Mouse (Mus musculus) forebrain, embryonic 13.5 days (tissue): Measurements from ENCODE around the gene Btbd35f8. TPM values are rescaled to one million over a fixed set of nuclear protein-coding genes. Genes with fewer than 3 reads are reported as not detected.
"Not testable (repeated sequence)": the region's sequence is repeated elsewhere in the genome, so short reads cannot be mapped to it uniquely, and the experiment has no call there.

Source experiments
- ATAC-seq: fragments of 200-750 bp; cut with Nextera tagmentation; 2 replicates; pipeline ENCODE4 v1.8.0; 2017
- H3K27ac ChIP-seq: fragments of 300-500 bp; sonication (generic); 2 replicates; pipeline ENCODE4 v1.5.1; 2015; ENCODE audit warnings: inconsistent platforms, mild to moderate bottlenecking, moderate library complexity
- H3K27me3 ChIP-seq: fragments of 300-500 bp; sonication (generic); 2 replicates; pipeline ENCODE4 v1.6.1; 2015; ENCODE audit warnings: mild to moderate bottlenecking, inconsistent platforms
- H3K36me3 ChIP-seq: fragments of 300-500 bp; sonication (generic); 2 replicates; pipeline ENCODE4 v1.6.1; 2015; ENCODE audit warnings: mild to moderate bottlenecking, inconsistent platforms; ENCODE audit not compliant: poor library complexity, severe bottlenecking
- H3K4me1 ChIP-seq: fragments of 300-500 bp; sonication (generic); 2 replicates; pipeline ENCODE4 v1.6.1; 2015; ENCODE audit warnings: inconsistent platforms
- H3K4me2 ChIP-seq: fragments of 300-500 bp; sonication (generic); 2 replicates; pipeline ENCODE4 v1.6.1; 2015; ENCODE audit warnings: inconsistent platforms, mild to moderate bottlenecking, moderate library complexity
- H3K4me3 ChIP-seq: fragments of 300-500 bp; sonication (generic); 2 replicates; pipeline ENCODE4 v1.5.1; 2015; ENCODE audit warnings: mild to moderate bottlenecking, inconsistent platforms
- H3K9ac ChIP-seq: fragments of 300-500 bp; sonication (generic); 2 replicates; pipeline ENCODE4 v1.6.1; 2015; ENCODE audit warnings: mild to moderate bottlenecking, inconsistent platforms
- H3K9me3 ChIP-seq: fragments of 300-500 bp; sonication (generic); replicated peaks from 2 replicates; pipeline ENCODE4 v1.6.1; 2016; ENCODE audit warnings: inconsistent platforms
- WGBS: fragments of 180-500 bp; shearing (Covaris S2); methylation state at CpG from one replicate; pipeline ENCODE4 v1.1.7; 2015; 5-methylcytosine and 5-hydroxymethylcytosine counted together
- polyA plus RNA-seq: library from polyadenylated mRNA; unstranded; fragments of >200 nt; fragmentation: Nextera tagmentation; extraction: Ambion mirVana; gene quantifications from 2 replicates; pipeline ENCODE4 v1.2.1, GENCODE M21; 2015

Gene Btbd35f8
- polyA plus RNA-seq, result not detected in 2 replicates

GRCm38 (mm10) chrX:34450224-34450623 lies at the start of gene Btbd35f8:
TSS of gene Btbd35f8 (plus strand) at chrX:34450524.
- not testable (repeated sequence) for ATAC-seq, H3K4me3 ChIP-seq, H3K27ac ChIP-seq, H3K27me3 ChIP-seq, H3K9ac ChIP-seq, H3K4me2 ChIP-seq, H3K9me3 ChIP-seq, H3K36me3 ChIP-seq, H3K4me1 ChIP-seq
- no CpG with 5 or more reads among the region's 3 CpGs for WGBS

Other genes starting within 250 kb of the Btbd35f8 start
- not detected in 2 replicates for gene Spin2g, start 211.8 kb upstream of the Btbd35f8 start, polyA plus RNA-seq